Mouse (Mus musculus) urinary bladder, postnatal 10 days (tissue): ENCODE measurements around the gene Defb39.

ENCODE experiments used
- DNase-seq: peaks from one replicate; pipeline ENCODE4 v3.0.0; 2022; ENCODE audit warnings: low spot score

Defb39 gene

GRCm38 (mm10) chr8:19064710-19065109, at the start of gene Defb39:
Gene Defb39 (minus strand): TSS chr8:19064810.
- DNase-seq = no peak

GRCm38 (mm10) chr8:19066013-19066412, 1.4 kb upstream of the Defb39 start:
- no peak for DNase-seq

- DNase-seq = no peak
Measured at GRCm38 (mm10) chr8:19062891-19063290, 1.7 kb downstream of the Defb39 start.

DNA sequence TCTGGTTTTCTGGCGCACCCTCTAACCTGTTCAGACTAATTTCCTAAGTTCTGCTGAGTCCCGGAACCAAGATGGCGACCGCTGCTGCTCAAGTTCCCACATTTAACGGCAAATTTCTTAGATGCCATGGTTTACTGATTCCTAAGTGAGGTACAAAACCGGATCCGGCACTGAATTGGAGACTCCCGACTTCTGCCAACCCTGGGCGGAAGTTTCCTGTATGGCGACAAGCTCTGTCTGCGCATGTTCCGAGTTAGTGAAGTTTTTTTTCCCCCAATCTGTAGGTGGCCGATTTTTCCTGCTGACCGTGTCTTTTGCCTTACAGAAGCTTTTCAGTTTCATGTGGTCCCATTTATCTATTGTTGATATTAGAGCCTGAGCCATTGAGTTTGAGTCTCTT, 19.4 kb downstream of the Defb39 start:
- no peak for DNase-seq

GRCm38 (mm10) chr8:19026466-19026865, 38.1 kb downstream of the Defb39 start, which contains the start of gene Defb38:
Gene Defb38 (minus strand): TSS chr8:19026566.
- no peak for DNase-seq
